Mouse (Mus musculus): ENCODE measurements at regions not wholly inside any gene's neighbourhood (a gene's known extent, or its start where the extent isn't known, plus 50 kb on each side); places are given as distances from the start of the nearest gene placed in this dataset.
A peak's percentile ranks its signal among the peaks of the same experiment; 100 is the strongest.

DNA sequence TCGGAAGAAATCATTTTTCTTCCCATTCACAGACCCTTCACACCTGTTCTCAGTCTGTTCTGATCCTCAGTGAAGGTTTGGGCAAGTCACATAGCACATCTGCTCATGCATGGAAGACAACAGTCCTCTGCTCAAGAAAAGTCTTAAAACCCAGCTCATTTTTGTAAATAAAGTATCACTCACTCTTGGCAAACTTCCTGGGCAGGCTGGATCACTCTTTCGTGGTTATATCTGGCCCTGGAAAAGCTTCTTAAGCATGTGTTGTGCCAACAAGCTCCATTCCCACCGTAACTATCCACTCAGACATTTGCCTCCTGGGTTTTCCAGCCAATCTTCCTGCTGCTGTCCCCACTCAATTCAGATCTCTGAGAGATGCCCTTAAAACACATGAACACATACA lies 103.2 kb upstream of the Cep85l start:
- DNase-seq (ENCODE audit: low read depth, low spot score) = no peak

DNA sequence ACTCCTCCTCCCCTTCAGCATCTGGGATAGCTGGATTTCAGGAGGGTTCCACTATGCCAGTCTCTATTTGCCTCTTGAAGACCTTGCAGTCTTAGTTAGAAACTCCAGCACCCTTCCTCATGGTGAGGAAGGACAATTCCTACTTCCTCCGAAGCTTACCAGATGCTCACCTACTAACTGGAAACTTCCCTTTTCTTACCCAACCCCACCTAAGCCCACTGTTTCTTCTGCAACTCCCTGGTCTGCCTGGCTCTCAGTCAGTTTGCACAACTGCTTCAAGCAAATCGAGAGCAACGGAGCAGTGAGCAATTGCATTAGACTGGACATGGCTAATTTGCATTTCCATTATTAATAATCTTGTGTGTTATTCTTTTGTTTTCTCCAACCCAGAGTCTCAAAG lies 90.5 kb upstream of the Cep85l start:
- no peak for DNase-seq (ENCODE audit: low read depth, low spot score)

DNA sequence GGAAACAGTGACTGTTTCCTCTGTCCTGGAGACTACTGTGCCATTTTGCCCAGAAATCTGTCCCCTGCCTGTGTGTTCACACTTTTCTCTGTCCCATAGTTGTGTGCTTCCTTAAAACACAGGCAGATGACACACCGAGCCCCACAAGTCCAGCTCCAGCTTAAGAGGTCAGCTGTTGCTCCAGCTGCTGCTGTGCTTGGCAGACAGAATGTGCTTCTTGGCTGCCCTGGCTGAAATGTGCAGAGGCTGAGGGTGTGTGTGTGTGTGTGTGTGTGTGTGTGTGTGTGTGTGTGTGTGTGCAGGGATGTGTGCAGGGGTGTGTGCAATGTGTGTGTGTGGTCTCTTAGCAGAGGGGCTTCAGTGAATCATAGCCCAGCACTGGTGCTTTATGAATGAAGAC lies 89.9 kb upstream of the Cep85l start:
- no peak for DNase-seq (ENCODE audit: low read depth, low spot score)

DNA sequence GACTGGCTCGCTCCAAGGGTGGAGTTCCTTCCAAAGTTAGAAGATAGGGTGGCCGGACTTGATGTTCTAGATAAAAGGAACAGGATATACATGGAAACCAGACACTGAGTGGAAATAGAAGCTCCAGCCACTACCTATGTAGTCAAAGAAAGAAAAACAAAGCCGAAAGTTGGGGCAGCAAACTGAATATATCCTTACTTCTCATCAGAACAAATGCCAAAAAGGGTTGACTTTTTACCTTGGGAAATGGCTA lies 88.5 kb upstream of the Cep85l start:
- no peak for DNase-seq (ENCODE audit: low read depth, low spot score)

DNA sequence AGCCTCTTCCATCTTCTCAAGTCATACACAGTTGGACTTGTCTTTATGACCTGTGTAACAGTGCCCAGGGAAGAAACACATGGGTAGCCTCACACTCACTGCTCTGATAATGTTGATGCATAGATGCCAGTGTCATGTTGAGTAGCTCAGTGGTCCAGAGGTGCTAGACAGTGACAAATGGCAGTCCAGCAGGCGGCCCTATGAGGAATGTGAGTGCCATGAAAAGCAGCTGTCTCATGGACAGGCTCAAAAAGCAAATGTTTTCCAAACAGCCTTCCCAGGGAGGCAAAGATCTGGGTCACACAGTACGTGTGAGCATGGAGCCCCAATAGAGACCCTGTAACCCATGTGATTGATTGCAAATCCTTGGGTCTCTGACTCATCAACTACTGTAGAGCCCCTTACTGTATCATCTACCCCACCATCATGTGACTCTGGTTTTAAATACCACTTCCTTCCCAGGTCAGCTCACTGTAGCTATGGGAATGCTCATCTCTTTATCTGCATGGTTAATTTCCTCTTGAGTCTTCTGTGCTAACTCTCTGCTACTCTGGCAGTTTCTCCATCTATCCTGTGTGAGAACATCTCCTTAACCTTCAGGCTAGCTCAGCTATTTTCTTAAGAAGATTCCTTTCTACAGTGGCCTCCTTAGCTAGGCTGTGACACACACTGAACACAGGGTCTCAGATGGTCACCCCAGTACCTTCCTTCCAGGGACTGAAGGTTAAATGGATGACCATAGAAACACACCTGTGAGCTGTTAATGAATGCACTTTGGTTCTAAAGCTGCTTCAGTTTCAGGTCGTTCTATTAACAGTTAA lies 87.9 kb upstream of the Cep85l start:
- no peak for DNase-seq (ENCODE audit: low read depth, low spot score)

DNA sequence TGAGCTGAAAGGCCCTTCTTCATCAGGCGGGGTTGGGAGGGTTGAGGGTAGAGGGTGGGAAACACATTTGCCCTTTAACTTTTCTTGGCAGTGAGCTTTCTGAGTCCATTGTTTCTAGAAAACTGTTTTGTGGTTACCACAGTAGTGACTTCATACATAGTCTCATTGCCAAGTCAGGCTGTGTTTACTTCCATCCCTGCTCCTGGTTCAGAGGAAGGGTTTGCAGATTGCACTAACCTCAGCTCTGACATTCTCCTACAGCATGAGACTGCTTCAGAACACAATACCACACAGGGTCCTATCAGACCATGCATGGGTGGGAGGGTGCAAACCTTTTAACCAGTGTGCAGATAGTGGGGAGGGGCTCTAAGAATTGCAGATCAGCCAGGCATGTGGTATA lies 87.1 kb upstream of the Cep85l start:
- DNase-seq (ENCODE audit: low read depth, low spot score) = no peak

DNA sequence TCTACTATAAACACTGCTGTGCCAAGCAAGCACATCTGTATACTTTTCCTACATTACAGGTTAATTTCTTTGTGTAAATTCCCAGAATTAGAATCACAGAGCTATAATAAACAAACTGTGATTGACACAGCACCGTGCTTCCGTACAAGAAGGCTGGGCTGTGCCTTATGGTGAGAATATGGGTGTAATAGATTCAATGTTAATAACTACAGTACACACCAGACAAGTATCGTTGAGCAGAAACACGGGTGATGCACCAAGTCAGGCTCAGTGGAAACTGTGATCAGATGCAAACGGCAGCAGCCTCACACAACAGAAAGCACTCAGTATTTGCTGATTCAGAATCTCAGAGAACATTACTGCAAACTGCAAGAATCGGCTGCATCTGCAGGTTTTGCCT lies 86.5 kb upstream of the Cep85l start:
- DNase-seq (ENCODE audit: low read depth, low spot score) = no peak

DNA sequence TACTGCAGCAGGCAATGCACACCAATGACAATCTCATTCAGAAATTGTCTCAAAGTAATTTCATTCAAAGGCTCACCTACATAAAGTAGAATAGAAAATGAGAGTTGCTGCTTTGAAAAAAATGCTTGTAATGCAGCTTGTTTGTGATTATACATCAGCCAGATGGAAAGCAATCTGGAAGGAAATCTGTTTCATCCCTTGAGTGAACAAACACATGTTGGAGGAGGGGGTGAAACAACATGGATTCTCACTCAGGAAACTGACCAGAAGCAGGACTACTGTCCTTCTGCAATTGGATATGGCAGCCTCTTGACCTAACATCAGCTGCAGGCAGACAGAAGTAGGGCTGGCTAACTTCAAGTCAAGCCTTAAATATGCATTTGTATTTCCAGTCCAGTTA lies 84.8 kb upstream of the Cep85l start:
- DNase-seq (ENCODE audit: low read depth, low spot score) = no peak

DNA sequence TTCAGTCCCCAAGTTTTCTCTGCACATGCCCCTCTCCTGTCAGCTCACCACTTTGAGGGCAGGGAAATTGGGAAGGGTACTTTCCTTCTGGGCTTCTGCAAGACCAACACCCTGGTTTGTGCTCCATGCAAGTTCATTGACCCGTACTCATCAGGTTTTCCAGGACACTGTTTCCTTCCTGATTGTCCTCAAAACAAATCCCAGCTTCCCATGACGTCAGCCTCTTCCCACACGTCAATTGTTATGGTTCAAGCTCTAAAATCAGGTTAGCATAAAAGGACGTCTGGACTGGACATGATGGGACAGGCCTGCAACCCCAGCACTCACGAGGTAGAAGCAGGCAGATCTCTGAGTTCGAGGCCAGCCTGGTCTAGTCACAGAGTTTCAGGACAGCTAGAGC lies 84.3 kb upstream of the Cep85l start:
- no peak for DNase-seq (ENCODE audit: low read depth, low spot score)

DNA sequence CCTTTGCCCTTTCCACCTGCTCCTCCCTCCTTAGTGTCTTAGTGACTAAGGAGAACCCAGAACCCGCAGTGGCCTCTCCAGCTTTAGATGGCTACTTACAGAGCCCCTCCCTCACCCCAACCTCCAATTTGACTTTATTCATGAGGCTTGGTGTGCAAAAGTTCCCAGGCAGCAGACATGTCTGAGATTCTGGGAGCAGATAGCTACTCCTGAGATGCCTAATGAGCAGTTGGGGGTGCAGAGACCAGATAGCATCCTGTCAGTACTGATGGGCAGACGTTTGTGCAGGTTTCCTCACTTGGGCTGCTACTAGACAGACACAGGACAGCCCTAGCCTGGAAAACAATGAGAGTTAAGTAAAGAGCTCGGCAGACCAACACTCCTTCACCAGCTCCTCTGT lies 83.7 kb upstream of the Cep85l start:
- no peak for DNase-seq (ENCODE audit: low read depth, low spot score)

DNA sequence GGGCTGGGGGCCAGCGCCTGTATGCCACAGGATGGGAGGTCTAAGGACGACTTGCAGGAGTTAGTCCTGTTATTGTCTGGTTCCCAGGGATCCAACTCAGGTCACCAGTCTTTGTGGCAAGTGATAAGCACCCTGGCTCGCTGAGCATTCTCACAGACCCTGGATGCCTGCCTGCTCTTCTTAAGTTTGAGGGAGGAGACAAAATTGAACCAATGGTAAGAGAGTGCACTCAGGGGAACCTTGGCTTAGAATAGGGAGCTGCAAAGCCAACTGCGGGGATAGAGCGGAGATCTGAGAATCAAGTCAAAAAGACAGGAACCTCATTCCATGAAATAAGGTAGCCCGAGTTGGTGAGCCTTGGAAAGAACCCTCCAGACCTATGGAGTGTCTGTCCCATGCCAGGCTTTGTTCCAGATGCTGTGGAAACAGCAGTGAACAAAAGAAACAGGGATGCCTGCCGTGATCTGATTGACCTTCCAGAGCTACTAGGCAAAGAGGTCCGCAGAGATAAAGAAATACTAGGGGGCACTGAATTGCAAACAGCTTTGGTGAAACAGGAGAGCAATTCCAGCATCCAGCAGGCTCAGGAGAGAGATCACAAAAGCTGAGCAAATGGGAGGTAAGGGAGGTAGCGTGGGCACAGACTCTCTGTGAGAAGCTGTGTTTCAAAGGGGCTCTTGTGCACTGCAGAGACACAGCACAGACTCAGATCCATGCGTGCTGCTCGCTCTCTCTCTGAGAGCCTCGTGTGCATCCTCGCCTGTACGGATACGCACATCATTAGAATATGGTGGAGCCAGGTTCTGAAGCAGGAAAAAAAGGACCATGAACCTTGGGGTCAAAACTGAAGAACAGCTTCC lies 82.9 kb upstream of the Cep85l start:
- peak; percentile 15 for DNase-seq (ENCODE audit: low read depth, low spot score)

DNA sequence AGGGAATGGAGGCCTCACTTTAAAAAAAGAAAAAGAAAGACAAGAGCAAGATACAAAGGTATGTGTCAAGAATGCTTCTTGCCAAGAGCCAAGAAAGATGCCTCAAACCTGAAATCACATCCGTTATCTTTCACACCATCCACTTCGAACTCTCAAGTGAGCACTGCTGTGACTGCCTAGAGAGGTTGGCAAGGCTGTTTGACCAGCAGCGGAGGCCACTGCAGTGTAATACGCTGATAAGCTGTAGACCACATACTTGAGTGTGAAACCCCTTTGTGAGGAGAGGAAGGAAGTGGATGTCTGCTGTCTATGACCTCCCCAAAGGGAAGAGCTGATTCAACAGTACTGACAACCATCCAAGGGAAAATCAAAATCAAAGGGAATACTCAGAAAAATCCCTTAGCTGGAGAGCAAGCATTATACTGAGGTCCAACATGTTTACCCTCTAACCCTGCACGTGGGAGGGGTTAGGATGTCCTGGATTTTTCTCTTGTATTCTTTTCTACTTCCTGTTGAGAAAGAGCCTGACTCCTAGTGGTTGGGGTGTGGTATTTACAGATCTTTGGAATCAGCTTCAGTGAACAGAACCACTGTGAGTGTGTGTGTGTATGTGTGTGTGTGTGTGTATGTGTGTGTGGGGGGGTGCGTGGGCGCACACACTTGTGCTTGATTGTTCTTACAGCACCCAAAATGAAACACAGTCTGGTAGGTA lies 81.5 kb upstream of the Cep85l start:
- DNase-seq (ENCODE audit: low read depth, low spot score) = peak; percentile 56

DNA sequence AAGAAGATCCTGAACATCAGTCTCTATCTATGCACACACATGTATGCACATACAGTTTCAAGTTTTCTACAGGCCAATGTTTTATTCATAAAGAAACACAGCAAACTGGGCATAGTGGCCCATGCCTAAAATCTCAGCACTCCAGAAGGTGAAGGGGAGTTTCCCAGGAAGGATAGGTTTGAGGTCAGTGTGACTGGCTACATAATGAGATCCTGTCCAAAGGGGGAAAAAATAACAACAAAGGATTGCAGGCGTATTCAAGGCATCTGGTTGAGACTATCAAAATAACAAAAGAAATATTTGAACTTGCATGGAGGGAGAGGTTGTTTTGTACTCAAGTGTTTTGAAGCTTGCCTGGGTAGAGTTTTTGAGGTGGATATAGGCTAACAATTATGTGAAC lies 80.0 kb upstream of the Cep85l start:
- peak; percentile 54 for DNase-seq (ENCODE audit: low read depth, low spot score)

DNA sequence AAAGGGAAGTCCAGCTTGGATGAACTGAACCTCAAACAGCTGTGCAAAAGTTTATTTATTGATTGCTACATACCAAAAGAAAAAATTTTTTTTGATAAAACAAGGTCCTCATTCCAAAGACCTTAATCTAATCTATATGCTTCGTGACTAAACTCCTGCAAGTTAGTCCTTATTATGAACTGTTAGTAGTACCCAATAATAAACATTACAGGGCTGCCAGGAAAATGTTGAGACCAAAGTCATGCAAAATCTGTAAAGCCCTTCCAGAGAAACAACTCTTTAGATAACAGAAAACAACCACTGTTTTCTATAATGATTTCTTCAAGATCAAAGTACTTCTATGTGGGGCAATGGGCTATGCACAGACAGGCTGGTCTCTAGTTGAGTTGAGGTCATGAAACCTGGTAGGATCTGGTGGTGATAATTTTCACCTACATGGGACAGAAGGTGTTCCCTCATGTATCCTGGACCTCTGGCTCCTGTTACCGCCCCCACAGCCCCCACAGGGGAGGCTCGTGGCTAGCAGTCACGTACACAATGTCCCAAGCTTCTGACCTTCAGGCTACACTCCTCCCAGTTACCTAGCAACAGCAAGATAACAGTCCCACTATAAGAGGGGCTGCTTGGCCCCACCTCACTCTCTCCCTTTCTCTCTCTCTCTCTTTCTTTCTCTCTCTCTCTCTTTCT lies 76.4 kb upstream of the Cep85l start:
- peak; percentile 17 for DNase-seq (ENCODE audit: low read depth, low spot score)

DNA sequence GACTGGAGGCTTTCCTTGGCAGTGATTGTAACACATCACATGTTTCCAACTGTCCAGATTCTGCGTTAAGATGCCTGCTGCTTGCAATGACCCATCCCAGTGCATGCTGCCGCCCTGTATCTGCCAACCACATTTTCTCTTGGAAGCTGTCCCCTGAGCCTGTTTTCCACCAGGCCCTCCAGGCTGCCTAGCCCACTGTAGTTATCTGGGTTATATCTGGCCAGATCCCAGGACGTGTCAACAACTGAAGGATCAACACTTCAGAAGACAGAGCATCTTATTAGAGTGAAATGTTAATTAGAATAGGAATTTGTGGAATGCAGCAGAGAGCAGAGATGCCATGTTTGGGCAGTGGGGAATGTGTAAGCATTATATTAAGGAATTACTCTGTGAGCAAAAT lies 65.0 kb upstream of the Cep85l start:
- DNase-seq (ENCODE audit: low read depth, low spot score) = no peak

DNA sequence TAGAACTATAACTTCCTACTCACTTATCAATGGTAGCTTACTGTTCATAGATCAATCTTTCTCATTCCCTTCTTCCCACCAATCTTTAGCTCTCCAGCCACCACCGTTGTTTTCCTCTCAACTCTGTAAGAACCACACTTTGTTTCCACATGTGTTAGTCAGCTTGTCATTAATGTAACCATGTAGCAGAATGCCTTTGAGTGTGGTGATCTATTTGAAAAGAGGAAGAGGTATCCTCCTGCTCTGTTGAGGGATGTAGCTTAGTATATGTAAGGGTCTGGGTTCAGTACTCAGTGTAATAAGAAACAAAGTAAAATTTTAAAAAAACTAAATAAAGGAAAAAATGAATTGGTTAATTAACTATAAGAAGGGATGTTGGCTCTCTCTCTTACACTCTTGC lies 63.7 kb upstream of the Cep85l start:
- DNase-seq (ENCODE audit: low read depth, low spot score) = no peak

DNA sequence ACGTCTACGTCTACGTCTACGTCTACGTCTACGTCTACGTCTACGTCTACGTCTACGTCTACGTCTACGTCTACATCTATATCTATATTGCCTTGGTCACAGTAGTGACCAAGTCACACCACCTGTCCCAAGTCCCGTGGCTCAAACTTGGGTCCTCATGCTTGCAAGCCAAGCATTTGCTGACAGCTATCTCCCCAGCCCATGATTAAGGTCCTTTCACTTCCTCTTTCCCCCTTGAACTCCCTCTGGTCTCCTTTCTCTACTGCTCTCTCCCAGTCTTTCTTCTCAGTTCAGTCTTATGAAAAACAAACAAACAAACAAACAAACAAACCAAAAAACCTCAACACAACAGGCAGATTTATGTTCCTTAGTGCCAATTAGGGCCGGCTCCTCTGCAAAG lies 63.2 kb upstream of the Cep85l start:
- DNase-seq (ENCODE audit: low read depth, low spot score) = no peak

DNA sequence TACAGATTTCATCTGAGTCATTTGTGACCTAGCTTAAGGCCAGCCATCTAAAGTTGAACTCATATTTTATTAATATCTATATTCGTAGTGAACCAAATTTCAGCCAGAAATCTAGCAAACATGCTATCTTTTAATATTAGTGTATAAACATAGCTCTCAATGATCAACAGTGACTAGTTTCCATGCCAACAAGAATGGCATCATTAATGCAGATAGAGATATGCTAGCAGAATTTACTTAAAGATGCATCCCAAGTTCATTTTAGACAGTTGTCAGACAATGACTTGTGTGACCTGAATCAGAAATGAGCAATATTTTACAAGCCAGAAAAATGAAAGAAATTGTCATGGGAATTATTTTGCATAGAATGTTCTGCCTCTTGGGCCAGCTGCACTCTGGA lies 60.5 kb upstream of the Cep85l start:
- DNase-seq (ENCODE audit: low read depth, low spot score) = no peak

DNA sequence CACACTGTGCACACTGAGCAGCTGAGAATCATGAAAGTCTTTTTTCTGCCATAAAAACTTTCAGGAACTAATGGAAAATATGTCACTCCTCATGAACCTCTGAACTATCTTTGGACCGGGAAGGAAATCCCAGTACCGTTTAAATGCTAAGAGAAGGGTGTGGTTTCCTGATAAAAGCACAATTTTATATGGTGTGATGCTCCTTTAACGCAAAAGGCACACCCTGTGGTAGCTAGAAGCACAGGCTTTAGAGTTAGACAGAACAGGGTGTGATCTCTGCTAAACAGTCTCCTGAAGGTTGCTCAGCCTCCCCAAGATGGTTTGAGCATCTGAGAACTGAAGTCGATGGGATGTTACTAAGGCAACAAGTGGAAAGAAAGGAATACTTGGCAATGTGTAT lies 58.6 kb upstream of the Cep85l start:
- no peak for DNase-seq (ENCODE audit: low read depth, low spot score)

DNA sequence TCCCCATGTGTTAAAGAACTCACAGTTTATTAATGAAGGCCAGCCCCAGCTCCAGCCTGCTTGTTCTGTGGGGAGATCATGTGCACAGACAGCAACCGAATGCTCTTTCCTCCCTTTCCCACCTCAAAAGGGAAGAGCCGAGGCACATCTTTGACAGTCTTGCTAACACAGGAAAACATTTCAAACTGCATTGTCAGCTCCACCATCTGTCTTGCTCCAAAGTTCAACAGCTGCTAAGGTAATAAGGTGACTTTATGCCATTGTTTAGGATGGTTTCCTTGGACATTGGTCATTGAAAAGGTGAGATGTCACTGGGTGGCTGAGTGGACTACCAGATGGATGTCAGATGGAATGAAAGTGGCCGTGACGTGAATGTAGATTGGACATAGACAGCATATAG lies 58.0 kb upstream of the Cep85l start:
- DNase-seq (ENCODE audit: low read depth, low spot score) = no peak

DNA sequence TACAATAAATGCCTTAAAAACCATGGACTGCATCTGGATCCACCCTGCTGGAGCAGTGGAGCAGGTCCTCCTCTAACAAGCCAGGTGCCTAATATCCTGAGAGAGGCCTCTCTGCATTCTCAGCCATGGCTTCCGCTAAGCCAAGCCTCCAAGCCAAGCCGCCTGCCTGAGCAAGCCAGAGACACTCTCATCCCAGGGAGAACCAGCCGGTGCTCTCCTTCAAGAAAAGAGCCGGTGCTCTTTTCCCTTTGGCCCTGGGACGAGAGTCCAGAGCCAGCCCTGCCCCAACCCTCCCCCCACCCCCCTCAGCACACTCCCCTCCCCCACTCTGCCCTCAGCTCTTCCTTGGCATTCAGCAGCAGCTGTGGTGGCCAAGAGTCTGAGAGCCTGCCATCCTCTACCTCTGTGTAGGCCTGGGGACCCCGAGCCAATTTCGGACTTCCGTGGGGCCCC lies 56.3 kb upstream of the Cep85l start:
- no peak for DNase-seq (ENCODE audit: low read depth, low spot score)
